Mouse (Mus musculus) heart, adult 2 months (tissue): ENCODE measurements around the gene Ubxn7.

Experiments used
- CTCF ChIP-seq: fragments of 200-600 bp; IDR thresholded peaks from 2 replicates; pipeline ENCODE4 v1.8.1; 2022; ENCODE audit warnings: antibody characterized with exemption, mild to moderate bottlenecking, moderate library complexity
- EP300 ChIP-seq: fragments of 200-500 bp; IDR thresholded peaks from 2 replicates; pipeline ENCODE4 v1.6.1; 2011; ENCODE audit warnings: low read depth, low read length, control low read depth; ENCODE audit not compliant: insufficient read depth
- POLR2A ChIP-seq: fragments of 200-500 bp; IDR thresholded peaks from 2 replicates; pipeline ENCODE4 v1.6.1; 2011; ENCODE audit warnings: mild to moderate bottlenecking, low read depth, low read length, control low read depth; ENCODE audit not compliant: insufficient read depth

DNA sequence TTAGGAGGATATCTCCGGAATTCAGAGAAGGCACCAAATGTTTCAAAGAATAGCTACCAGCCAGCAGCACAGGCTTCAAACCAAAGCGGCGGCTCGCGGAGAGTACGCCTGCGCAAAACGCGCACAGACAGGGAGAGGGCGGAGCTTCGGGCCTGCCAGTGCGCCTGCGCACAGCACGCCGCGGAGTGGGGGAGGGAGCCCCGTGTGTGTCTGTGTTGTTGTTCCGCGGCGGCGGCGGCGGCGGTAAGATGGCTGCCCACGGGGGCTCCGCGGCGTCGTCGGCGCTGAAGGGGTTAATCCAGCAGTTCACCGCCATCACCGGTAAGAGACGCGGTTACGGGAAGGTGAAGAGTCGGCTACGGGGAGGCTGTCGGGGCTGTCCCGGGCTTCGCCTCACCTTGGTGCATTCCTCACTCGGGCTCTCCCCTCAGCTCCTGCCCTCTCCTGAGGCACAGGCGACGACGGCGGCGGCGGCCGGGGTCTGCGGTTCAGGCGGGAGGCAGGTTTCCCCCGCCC, at the start of gene Ubxn7:
- TF ChIP-seq CTCF (no peak), POLR2A (peak; percentile 84), EP300 (no peak)
